Mouse (Mus musculus) neural tube, embryonic 13.5 days (tissue): ENCODE results near the gene Dnmt3b. TPM values are rescaled to one million over a fixed set of nuclear protein-coding genes. Genes with fewer than 3 reads are reported as not detected.

Experiments
- ATAC-seq: fragments of 200-750 bp; cut with Nextera tagmentation; 2 replicates; pipeline ENCODE4 v1.8.0; 2017; ENCODE audit warnings: low read depth, mild to moderate bottlenecking, moderate TSS enrichment, moderate library complexity
- H3K27ac ChIP-seq: fragments of 300-500 bp; sonication (generic); replicated peaks from 2 replicates; pipeline ENCODE4 v1.5.1; 2015; ENCODE audit warnings: moderate library complexity, mild to moderate bottlenecking, inconsistent platforms
- H3K27me3 ChIP-seq: fragments of 300-500 bp; sonication (generic); 2 replicates; pipeline ENCODE4 v1.6.1; 2015; ENCODE audit warnings: mild to moderate bottlenecking, inconsistent platforms
- H3K36me3 ChIP-seq: fragments of 300-500 bp; sonication (generic); 2 replicates; pipeline ENCODE4 v1.6.1; 2015; ENCODE audit warnings: mild to moderate bottlenecking, inconsistent platforms
- H3K4me1 ChIP-seq: fragments of 300-500 bp; sonication (generic); replicated peaks from 2 replicates; pipeline ENCODE4 v1.6.1; 2015; ENCODE audit warnings: inconsistent platforms
- H3K4me2 ChIP-seq: fragments of 300-500 bp; sonication (generic); 2 replicates; pipeline ENCODE4 v1.6.1; 2015; ENCODE audit warnings: inconsistent platforms, mild to moderate bottlenecking, moderate library complexity
- H3K4me3 ChIP-seq: fragments of 300-500 bp; sonication (generic); 2 replicates; pipeline ENCODE4 v1.5.1; 2015; ENCODE audit warnings: mild to moderate bottlenecking, inconsistent platforms
- H3K9ac ChIP-seq: fragments of 300-500 bp; sonication (generic); 2 replicates; pipeline ENCODE4 v1.6.1; 2015; ENCODE audit warnings: moderate library complexity, mild to moderate bottlenecking, inconsistent platforms
- H3K9me3 ChIP-seq: fragments of 300-500 bp; sonication (generic); 2 replicates; pipeline ENCODE4 v1.6.1; 2016; ENCODE audit warnings: inconsistent platforms
- WGBS: fragments of 180-500 bp; shearing (Covaris S2); methylation state at CpG from one replicate; pipeline ENCODE4 v1.1.7; 2015; 5-methylcytosine and 5-hydroxymethylcytosine counted together
- polyA plus RNA-seq: library from polyadenylated mRNA; unstranded; fragments of >200 nt; fragmentation: Nextera tagmentation; extraction: Ambion mirVana; gene quantifications from 2 replicates; pipeline ENCODE4 v1.2.1, GENCODE M21; 2015

Gene Dnmt3b
- 3.9 and 4.6 TPM in 2 replicates for polyA plus RNA-seq

GRCm38 (mm10) chr2:153649298-153650013 lies at the start of gene Dnmt3b:
Gene Dnmt3b (plus strand): TSS chr2:153649450.
- ATAC-seq, result peak; percentile 89
- H3K27ac ChIP-seq, result peak within 1 kb of the TSS; percentile 46; the same call in 1 of the 2 replicates
- H3K4me3 ChIP-seq, result peak within 1 kb of the TSS; percentile 74
- peaks cover 20% of the 10 kb centered on the region for H3K4me1 ChIP-seq
- peaks cover 15% of the 10 kb centered on the region for H3K27me3 ChIP-seq
- H3K9ac ChIP-seq, result peak within 1 kb of the TSS; percentile 85
- H3K4me2 ChIP-seq, result peak within 1 kb of the TSS; percentile 94
- no peaks in the 10 kb centered on the region for H3K36me3 ChIP-seq
- WGBS, result under 1% methylated on average over 92 of the region's 93 CpGs
- no peaks in the 10 kb centered on the region for H3K9me3 ChIP-seq

GRCm38 (mm10) chr2:153600021-153600666 lies 49.1 kb upstream of the Dnmt3b start:
- H3K9me3 ChIP-seq, result no peaks in the 10 kb centered on the region
- 0 out of 2 replicates have a peak overlapping the region, but pooled peaks have one; percentile 13 for H3K9ac ChIP-seq
- peak; percentile 73 for ATAC-seq
- no peaks in the 10 kb centered on the region for H3K27me3 ChIP-seq
- H3K4me1 ChIP-seq, result peaks cover 25% of the 10 kb centered on the region
- WGBS, result 54% methylated on average over 6 of the region's 6 CpGs
- no peak overlapping the region for H3K4me3 ChIP-seq
- H3K4me2 ChIP-seq, result no peak overlapping the region
- peak overlapping the region; percentile 43 for H3K27ac ChIP-seq
- no peaks in the 10 kb centered on the region for H3K36me3 ChIP-seq

- Histone ChIP-seq H3K36me3 (no peaks in the 10 kb centered on the region), H3K4me1 (peaks cover 25% of the 10 kb centered on the region), H3K27ac (peak overlapping the region; percentile 43), H3K9ac (no peak overlapping the region), H3K27me3 (no peaks in the 10 kb centered on the region), H3K4me3 (no peak overlapping the region), H3K9me3 (no peaks in the 10 kb centered on the region), H3K4me2 (no peak overlapping the region)
- WGBS, result 47% methylated on average over 16 of the region's 16 CpGs
- peak; percentile 61 for ATAC-seq
These were observed 48.3 kb upstream of the Dnmt3b start for GRCm38 (mm10) chr2:153600667-153601648.

GRCm38 (mm10) chr2:153603724-153604123 lies 45.5 kb upstream of the Dnmt3b start:
- no peak for ATAC-seq
- H3K36me3 ChIP-seq, result no peaks in the 10 kb centered on the region
- 39% methylated on average over 4 of the region's 4 CpGs for WGBS
- peaks cover 19% of the 10 kb centered on the region for H3K4me1 ChIP-seq
- no peaks in the 10 kb centered on the region for H3K9me3 ChIP-seq
- H3K9ac ChIP-seq, result no peak overlapping the region
- no peak overlapping the region for H3K4me3 ChIP-seq
- no peak overlapping the region for H3K4me2 ChIP-seq
- no peaks in the 10 kb centered on the region for H3K27me3 ChIP-seq
- no peak overlapping the region for H3K27ac ChIP-seq

GRCm38 (mm10) chr2:153606421-153606820 lies 42.8 kb upstream of the Dnmt3b start:
- Histone ChIP-seq H3K4me1 (peaks cover 25% of the 10 kb centered on the region), H3K9me3 (no peaks in the 10 kb centered on the region), H3K36me3 (no peaks in the 10 kb centered on the region), H3K27ac (no peak overlapping the region), H3K4me2 (no peak overlapping the region), H3K27me3 (no peaks in the 10 kb centered on the region), H3K4me3 (no peak overlapping the region), H3K9ac (no peak overlapping the region)
- no peak for ATAC-seq
- WGBS, result 80% methylated on average over 3 of the region's 3 CpGs

- ATAC-seq, result no peak
- H3K4me2 ChIP-seq, result no peak overlapping the region
- peaks cover 22% of the 10 kb centered on the region for H3K4me1 ChIP-seq
- H3K9ac ChIP-seq, result no peak overlapping the region
- no peaks in the 10 kb centered on the region for H3K9me3 ChIP-seq
- H3K27me3 ChIP-seq, result no peaks in the 10 kb centered on the region
- H3K4me3 ChIP-seq, result no peak overlapping the region
- 89% methylated on average over 13 of the region's 13 CpGs for WGBS
- H3K36me3 ChIP-seq, result no peaks in the 10 kb centered on the region
- no peak overlapping the region for H3K27ac ChIP-seq
These were observed 41.3 kb upstream of the Dnmt3b start for GRCm38 (mm10) chr2:153607870-153608515.

GRCm38 (mm10) chr2:153609058-153609457 lies 40.2 kb upstream of the Dnmt3b start:
- H3K4me3 ChIP-seq, result no peak overlapping the region
- no peak for ATAC-seq
- H3K9ac ChIP-seq, result no peak overlapping the region
- H3K27ac ChIP-seq, result no peak overlapping the region
- 57% methylated on average over 8 of the region's 8 CpGs for WGBS
- no peak overlapping the region for H3K4me2 ChIP-seq
- H3K9me3 ChIP-seq, result no peaks in the 10 kb centered on the region
- H3K36me3 ChIP-seq, result no peaks in the 10 kb centered on the region
- no peaks in the 10 kb centered on the region for H3K27me3 ChIP-seq
- H3K4me1 ChIP-seq, result peaks cover 22% of the 10 kb centered on the region

GRCm38 (mm10) chr2:153609548-153609947 lies 39.7 kb upstream of the Dnmt3b start:
- no peak overlapping the region for H3K27ac ChIP-seq
- H3K9ac ChIP-seq, result no peak overlapping the region
- H3K9me3 ChIP-seq, result no peaks in the 10 kb centered on the region
- H3K4me2 ChIP-seq, result no peak overlapping the region
- no peak overlapping the region for H3K4me3 ChIP-seq
- peak; percentile 70 for ATAC-seq
- H3K36me3 ChIP-seq, result no peaks in the 10 kb centered on the region
- H3K27me3 ChIP-seq, result no peaks in the 10 kb centered on the region
- WGBS, result 10% methylated on average over 9 of the region's 9 CpGs
- peaks cover 22% of the 10 kb centered on the region for H3K4me1 ChIP-seq

- H3K4me3 ChIP-seq, result no peak overlapping the region
- peaks cover 22% of the 10 kb centered on the region for H3K4me1 ChIP-seq
- 18% methylated on average over 14 of the region's 14 CpGs for WGBS
- peak overlapping the region; percentile 71 for H3K27ac ChIP-seq
- H3K9me3 ChIP-seq, result no peaks in the 10 kb centered on the region
- peak; percentile 40 for ATAC-seq
- H3K27me3 ChIP-seq, result no peaks in the 10 kb centered on the region
- peaks cover 9% of the 10 kb centered on the region for H3K36me3 ChIP-seq
- no peak overlapping the region for H3K4me2 ChIP-seq
- peak overlapping the region; percentile 55 for H3K9ac ChIP-seq
These were observed 38.6 kb upstream of the Dnmt3b start for GRCm38 (mm10) chr2:153610426-153611240.

- H3K9me3 ChIP-seq, result no peaks in the 10 kb centered on the region
These were observed 38.0 kb upstream of the Dnmt3b start for GRCm38 (mm10) chr2:153611241-153611630.

GRCm38 (mm10) chr2:153611743-153612142 lies 37.5 kb upstream of the Dnmt3b start:
- no peak for ATAC-seq
- H3K36me3 ChIP-seq, result peaks cover 9% of the 10 kb centered on the region
- H3K4me3 ChIP-seq, result no peak overlapping the region
- no peaks in the 10 kb centered on the region for H3K9me3 ChIP-seq
- no peak overlapping the region for H3K27ac ChIP-seq
- H3K27me3 ChIP-seq, result no peaks in the 10 kb centered on the region
- H3K9ac ChIP-seq, result no peak overlapping the region
- H3K4me2 ChIP-seq, result no peak overlapping the region
- H3K4me1 ChIP-seq, result peaks cover 22% of the 10 kb centered on the region
- 100% methylated on average over 1 of the region's 1 CpGs for WGBS

More at GRCm38 (mm10) chr2:153611241-153611630, 38.0 kb upstream of the Dnmt3b start:
- Histone ChIP-seq H3K9ac (peak overlapping the region; percentile 55), H3K4me2 (no peak overlapping the region), H3K4me3 (no peak overlapping the region), H3K36me3 (peaks cover 9% of the 10 kb centered on the region), H3K27ac (peak overlapping the region; percentile 71), H3K4me1 (peaks cover 22% of the 10 kb centered on the region), H3K27me3 (no peaks in the 10 kb centered on the region)
- 0 out of 2 replicates have a peak, but pooled peaks have one; percentile 4 for ATAC-seq
- WGBS, result 65% methylated on average over 7 of the region's 7 CpGs
